Mouse (Mus musculus): ENCODE data around the gene Sdk2. TPM values are rescaled to one million over a fixed set of nuclear protein-coding genes. Genes with fewer than 3 reads are reported as not detected.

Gene Sdk2
- polyA plus RNA-seq, 1 experiment from 2014 or later = 3.6 TPM

DNA sequence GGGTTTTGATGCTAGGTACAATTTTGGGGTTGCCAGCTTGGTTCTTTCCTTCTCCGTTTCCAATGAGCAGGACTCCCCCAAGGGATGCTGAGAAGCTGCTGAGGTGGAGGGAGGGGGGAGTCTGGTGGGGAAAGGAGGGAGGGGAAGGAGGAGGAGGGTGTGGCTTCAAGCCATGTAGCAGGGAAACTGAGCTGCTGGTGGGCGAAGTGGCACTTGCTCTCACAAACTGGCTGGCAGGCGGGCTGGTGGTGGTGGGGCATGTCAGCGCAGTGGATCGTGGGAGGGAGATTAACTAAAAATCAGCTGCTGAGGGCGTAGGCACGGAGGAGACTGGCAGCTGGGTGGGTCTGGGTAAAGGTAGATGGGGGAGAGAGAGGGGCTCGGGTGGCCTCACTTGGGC is 183.8 kb downstream of the Sdk2 start:
- no peak overlapping the region for H3K4me3 ChIP-seq (replicated peaks; ENCODE audit: low read length)
- no peaks in the 10 kb centered on the region for H3K9me3 ChIP-seq (ENCODE audit: control insufficient read depth, low read length)
- DNase-seq (ENCODE audit: low spot score) (no peak), ATAC-seq (ENCODE audit: low FRiP score) (no peak)
- WGBS = 76% methylated on average over 8 of the region's 8 CpGs
- no peaks in the 10 kb centered on the region for H3K27me3 ChIP-seq (ENCODE audit: control insufficient read depth, insufficient read depth, low read length)
- H3K4me2 ChIP-seq (replicated peaks) = no peak overlapping the region
- no peaks in the 10 kb centered on the region for H3K36me3 ChIP-seq (replicated peaks; ENCODE audit: control insufficient read depth, insufficient read depth)
- no peak overlapping the region for H3K27ac ChIP-seq
- H3K9ac ChIP-seq = no peak overlapping the region
- no peaks in the 10 kb centered on the region for H3K4me1 ChIP-seq (replicated peaks; ENCODE audit: control insufficient read depth, insufficient read depth, low read length)

DNA sequence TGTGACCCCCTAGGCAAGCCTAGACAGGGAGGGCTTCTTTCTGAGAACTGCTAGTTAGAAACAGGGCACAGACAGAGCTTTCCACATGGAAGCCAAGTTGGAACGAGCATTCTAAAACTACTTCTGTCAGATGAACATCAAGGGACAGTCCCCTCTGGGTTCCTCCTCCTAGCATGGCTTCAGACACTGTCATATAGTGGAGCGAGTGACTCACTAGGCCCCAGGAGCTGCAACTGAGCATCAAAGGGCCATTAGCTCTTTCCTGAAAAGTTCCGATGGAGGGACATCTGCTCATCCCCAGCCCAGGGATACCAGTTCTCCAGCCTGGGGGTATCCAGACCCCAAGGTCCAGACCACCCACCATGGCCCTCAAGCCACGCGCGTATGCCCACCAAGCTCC is 185.0 kb downstream of the Sdk2 start:
- Histone ChIP-seq H3K9me3 (ENCODE audit: control insufficient read depth, low read length) (no peaks in the 10 kb centered on the region), H3K4me2 (replicated peaks) (no peak overlapping the region), H3K9ac (no peak overlapping the region), H3K4me1 (replicated peaks; ENCODE audit: control insufficient read depth, insufficient read depth, low read length) (no peaks in the 10 kb centered on the region), H3K27me3 (ENCODE audit: control insufficient read depth, insufficient read depth, low read length) (no peaks in the 10 kb centered on the region), H3K4me3 (replicated peaks; ENCODE audit: low read length) (no peak overlapping the region), H3K27ac (no peak overlapping the region), H3K36me3 (replicated peaks; ENCODE audit: control insufficient read depth, insufficient read depth) (no peaks in the 10 kb centered on the region)
- no peak; the same call in 1 of the 2 replicates for ATAC-seq (ENCODE audit: low FRiP score)
- WGBS = 75% methylated on average over 6 of the region's 6 CpGs
- no peak for DNase-seq (ENCODE audit: low spot score)

DNA sequence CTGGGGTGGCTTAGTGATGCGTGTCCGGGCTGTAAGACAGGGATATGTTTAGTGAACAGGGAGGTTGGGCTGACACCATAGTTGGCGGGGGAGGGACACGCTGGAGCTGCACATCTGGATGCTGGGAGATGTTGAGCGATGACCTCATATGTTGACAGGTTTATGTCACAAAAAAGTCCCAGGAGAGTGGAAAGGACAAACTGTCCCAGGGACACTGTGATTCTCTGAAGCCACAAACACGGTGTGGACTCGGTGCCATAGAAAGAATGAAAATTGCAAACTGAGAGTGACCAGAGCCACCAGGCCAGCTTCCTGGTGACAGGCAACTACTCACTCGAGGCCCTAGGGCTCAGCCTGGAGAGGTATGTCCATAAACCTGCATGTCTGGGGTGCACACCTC is 199.8 kb downstream of the Sdk2 start:
- Histone ChIP-seq H3K4me3 (replicated peaks; ENCODE audit: low read length) (no peak overlapping the region), H3K27me3 (ENCODE audit: control insufficient read depth, insufficient read depth, low read length) (no peaks in the 10 kb centered on the region), H3K9ac (no peak overlapping the region), H3K9me3 (ENCODE audit: control insufficient read depth, low read length) (no peaks in the 10 kb centered on the region), H3K4me1 (replicated peaks; ENCODE audit: control insufficient read depth, insufficient read depth, low read length) (no peaks in the 10 kb centered on the region), H3K4me2 (replicated peaks) (no peak overlapping the region), H3K36me3 (replicated peaks; ENCODE audit: control insufficient read depth, insufficient read depth) (no peaks in the 10 kb centered on the region; the same call in 1 of the 2 replicates), H3K27ac (no peak overlapping the region)
- ATAC-seq (ENCODE audit: low FRiP score) (no peak), DNase-seq (ENCODE audit: low spot score) (no peak)
- 87% methylated on average over 8 of the region's 8 CpGs for WGBS

DNA sequence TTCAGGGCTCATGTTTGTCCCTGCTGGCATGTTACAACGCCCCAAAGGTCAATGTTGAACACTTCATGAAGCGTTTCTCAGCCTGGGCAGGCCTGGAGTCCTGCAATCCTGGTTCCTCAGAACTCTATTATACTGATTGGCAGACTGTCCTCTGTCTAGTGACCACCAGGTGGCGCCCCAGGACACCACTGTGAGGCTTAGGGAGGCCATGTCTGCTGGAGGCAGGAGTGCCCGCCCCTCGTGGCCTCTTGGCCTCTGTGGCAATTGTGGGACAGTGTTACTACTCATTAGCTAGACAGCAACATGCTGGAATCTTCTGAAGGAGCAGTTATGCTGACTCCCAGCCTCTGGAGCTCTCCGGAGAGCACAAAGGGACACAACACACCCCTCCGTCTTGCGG is 201.2 kb downstream of the Sdk2 start:
- WGBS = 38% methylated on average over 8 of the region's 8 CpGs
- no peaks in the 10 kb centered on the region for H3K4me1 ChIP-seq (replicated peaks; ENCODE audit: control insufficient read depth, insufficient read depth, low read length)

DNA sequence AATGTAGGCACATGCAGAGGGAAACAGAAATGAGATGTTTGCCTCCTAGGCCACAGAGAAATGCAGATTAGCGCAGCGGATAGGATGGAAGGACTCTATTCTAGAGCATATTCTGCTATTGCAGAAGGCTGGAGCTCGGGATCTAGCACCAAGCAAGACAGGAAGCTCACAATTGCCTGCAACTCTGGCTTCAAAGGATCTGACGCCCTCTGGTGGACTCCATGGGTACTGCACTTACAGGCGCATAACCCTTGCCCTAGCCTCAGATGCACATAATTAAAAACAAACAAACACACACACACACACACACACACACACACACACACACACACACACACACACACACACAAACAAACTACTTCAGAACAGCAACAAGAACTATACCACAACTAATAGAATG is 203.4 kb downstream of the Sdk2 start:
- 69% methylated on average over 5 of the region's 5 CpGs for WGBS
- DNase-seq (ENCODE audit: low spot score) = no peak
- no peaks in the 10 kb centered on the region for H3K36me3 ChIP-seq (replicated peaks; ENCODE audit: control insufficient read depth, insufficient read depth)
- H3K4me2 ChIP-seq (replicated peaks) = no peak overlapping the region
- no peak for ATAC-seq (ENCODE audit: low FRiP score)
- H3K9ac ChIP-seq = no peak overlapping the region
- no peak overlapping the region for H3K4me3 ChIP-seq (replicated peaks; ENCODE audit: low read length)
- H3K27ac ChIP-seq = no peak overlapping the region
- no peaks in the 10 kb centered on the region for H3K27me3 ChIP-seq (ENCODE audit: control insufficient read depth, insufficient read depth, low read length)
- H3K4me1 ChIP-seq (replicated peaks; ENCODE audit: control insufficient read depth, insufficient read depth, low read length) = no peaks in the 10 kb centered on the region
- H3K9me3 ChIP-seq (ENCODE audit: control insufficient read depth, low read length) = no peaks in the 10 kb centered on the region

More for the DNA sequence above, 201.2 kb downstream of the Sdk2 start:
- Histone ChIP-seq H3K4me3 (replicated peaks; ENCODE audit: low read length) (no peak overlapping the region), H3K27me3 (ENCODE audit: control insufficient read depth, insufficient read depth, low read length) (no peaks in the 10 kb centered on the region), H3K9me3 (ENCODE audit: control insufficient read depth, low read length) (no peaks in the 10 kb centered on the region), H3K9ac (no peak overlapping the region), H3K27ac (no peak overlapping the region), H3K36me3 (replicated peaks; ENCODE audit: control insufficient read depth, insufficient read depth) (no peaks in the 10 kb centered on the region), H3K4me2 (replicated peaks) (no peak overlapping the region)
- ATAC-seq (ENCODE audit: low FRiP score) (peak; percentile 69; the same call in 1 of the 2 replicates), DNase-seq (ENCODE audit: low spot score) (peak; percentile 88)

DNA sequence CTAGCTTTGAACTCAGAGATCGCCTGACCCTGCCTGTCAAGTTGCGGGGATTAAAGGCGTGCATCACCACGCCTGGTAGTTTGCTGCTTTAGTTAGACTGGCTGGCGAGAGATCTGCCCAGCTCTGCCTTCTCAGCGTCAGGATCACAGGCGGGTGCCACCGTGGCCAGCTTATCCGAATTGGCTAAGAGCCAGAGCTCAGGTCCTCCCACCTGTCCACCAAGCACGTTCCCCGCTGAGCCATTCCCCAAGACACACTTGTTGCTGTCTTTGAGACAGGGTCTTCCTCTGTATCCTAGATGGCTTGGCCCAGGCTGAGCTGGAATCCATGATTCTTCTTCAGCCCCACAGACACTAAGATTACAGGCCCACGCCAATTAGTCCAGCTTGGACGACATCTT is 211.2 kb downstream of the Sdk2 start:
- Histone ChIP-seq H3K36me3 (replicated peaks; ENCODE audit: control insufficient read depth, insufficient read depth) (0 out of 2 replicates have a peak, but pooled peaks cover 11% of the 10 kb centered on the region), H3K27me3 (ENCODE audit: control insufficient read depth, insufficient read depth, low read length) (no peaks in the 10 kb centered on the region), H3K4me1 (replicated peaks; ENCODE audit: control insufficient read depth, insufficient read depth, low read length) (no peaks in the 10 kb centered on the region), H3K4me2 (replicated peaks) (no peak overlapping the region), H3K9me3 (ENCODE audit: control insufficient read depth, low read length) (no peaks in the 10 kb centered on the region), H3K9ac (no peak overlapping the region), H3K27ac (no peak overlapping the region), H3K4me3 (replicated peaks; ENCODE audit: low read length) (no peak overlapping the region)
- no peak for ATAC-seq (ENCODE audit: low FRiP score)
- DNase-seq (ENCODE audit: low spot score) = no peak
- 83% methylated on average over 13 of the region's 13 CpGs for WGBS

DNA sequence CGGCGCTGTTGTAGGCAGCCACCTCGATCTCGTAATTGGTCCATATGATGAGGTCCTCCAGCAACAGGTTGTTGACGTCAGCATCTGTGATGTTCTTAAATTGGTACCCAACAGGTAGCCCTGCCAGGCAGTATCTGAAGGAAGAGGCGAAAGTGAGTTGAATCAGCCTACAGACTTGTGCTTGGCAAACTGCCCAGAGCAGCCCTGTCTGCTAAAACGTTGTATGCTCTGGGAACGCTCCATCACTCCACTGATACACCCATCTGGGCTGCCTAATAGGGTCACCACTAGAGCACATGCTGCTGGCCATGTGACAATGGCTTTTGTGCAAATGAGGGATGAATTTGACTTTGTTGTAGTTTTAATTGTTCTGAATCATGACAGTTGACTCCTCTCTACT is 215.1 kb downstream of the Sdk2 start:
- Histone ChIP-seq H3K27ac (no peak overlapping the region), H3K36me3 (replicated peaks; ENCODE audit: control insufficient read depth, insufficient read depth) (0 out of 2 replicates have a peak, but pooled peaks cover 14% of the 10 kb centered on the region), H3K4me2 (replicated peaks) (no peak overlapping the region), H3K9ac (no peak overlapping the region), H3K9me3 (ENCODE audit: control insufficient read depth, low read length) (no peaks in the 10 kb centered on the region), H3K27me3 (ENCODE audit: control insufficient read depth, insufficient read depth, low read length) (no peaks in the 10 kb centered on the region), H3K4me1 (replicated peaks; ENCODE audit: control insufficient read depth, insufficient read depth, low read length) (no peaks in the 10 kb centered on the region), H3K4me3 (replicated peaks; ENCODE audit: low read length) (no peak overlapping the region)
- WGBS = 80% methylated on average over 8 of the region's 8 CpGs
- ATAC-seq (ENCODE audit: low FRiP score) = no peak
- DNase-seq (ENCODE audit: low spot score) = no peak

DNA sequence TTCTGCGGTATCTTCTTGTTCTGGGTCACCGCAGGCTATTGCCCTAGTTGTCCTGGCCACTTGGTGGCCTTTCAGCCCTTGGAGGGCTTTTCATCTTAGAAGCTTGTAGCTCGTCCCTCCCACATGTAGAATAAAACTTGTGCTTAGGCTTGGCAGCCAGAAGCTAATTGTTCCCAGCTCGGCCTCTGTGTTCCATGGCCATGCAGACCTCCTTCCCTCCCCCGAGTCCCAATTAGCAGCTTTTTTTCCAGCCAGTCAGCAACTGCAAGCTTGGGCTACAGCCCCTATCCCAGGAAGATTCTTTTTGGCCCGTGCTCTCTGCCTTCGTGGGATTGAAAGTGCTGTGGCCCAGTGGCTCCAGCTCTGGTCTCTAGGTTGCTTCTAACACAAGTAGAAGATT is 217.5 kb downstream of the Sdk2 start:
- DNase-seq (ENCODE audit: low spot score) (no peak), ATAC-seq (ENCODE audit: low FRiP score) (no peak)
- Histone ChIP-seq H3K36me3 (replicated peaks; ENCODE audit: control insufficient read depth, insufficient read depth) (0 out of 2 replicates have a peak, but pooled peaks cover 9% of the 10 kb centered on the region), H3K4me2 (replicated peaks) (no peak overlapping the region), H3K4me3 (replicated peaks; ENCODE audit: low read length) (no peak overlapping the region), H3K4me1 (replicated peaks; ENCODE audit: control insufficient read depth, insufficient read depth, low read length) (no peaks in the 10 kb centered on the region), H3K27me3 (ENCODE audit: control insufficient read depth, insufficient read depth, low read length) (no peaks in the 10 kb centered on the region), H3K9me3 (ENCODE audit: control insufficient read depth, low read length) (no peaks in the 10 kb centered on the region), H3K9ac (no peak overlapping the region), H3K27ac (no peak overlapping the region)
- WGBS = 61% methylated on average over 7 of the region's 7 CpGs

DNA sequence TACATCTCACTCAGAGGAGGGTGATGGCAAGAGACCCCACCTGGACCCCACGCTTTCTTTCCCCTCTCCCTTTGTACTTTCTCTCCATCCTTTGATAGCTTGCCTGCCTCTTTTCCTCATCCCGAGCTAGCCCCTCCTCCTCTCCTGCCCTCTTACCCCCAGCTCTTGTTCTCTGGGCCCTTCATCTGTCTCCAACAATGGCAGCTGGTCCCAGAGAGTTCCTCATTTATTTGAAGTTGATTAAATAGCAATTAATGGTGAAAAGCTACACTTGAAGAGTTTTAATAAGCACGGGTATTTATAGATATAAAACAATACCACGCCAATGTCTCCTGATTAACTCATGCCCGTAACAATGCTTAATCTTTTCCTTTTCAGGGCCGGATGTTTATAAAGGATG is 222.9 kb downstream of the Sdk2 start:
- Histone ChIP-seq H3K4me2 (replicated peaks) (no peak overlapping the region), H3K4me1 (replicated peaks; ENCODE audit: control insufficient read depth, insufficient read depth, low read length) (no peaks in the 10 kb centered on the region), H3K27me3 (ENCODE audit: control insufficient read depth, insufficient read depth, low read length) (no peaks in the 10 kb centered on the region), H3K9ac (no peak overlapping the region), H3K27ac (no peak overlapping the region), H3K9me3 (ENCODE audit: control insufficient read depth, low read length) (no peaks in the 10 kb centered on the region), H3K36me3 (replicated peaks; ENCODE audit: control insufficient read depth, insufficient read depth) (peaks cover 7% of the 10 kb centered on the region), H3K4me3 (replicated peaks; ENCODE audit: low read length) (no peak overlapping the region)
- 34% methylated on average over 6 of the region's 6 CpGs for WGBS
- ATAC-seq (ENCODE audit: low FRiP score) (no peak), DNase-seq (ENCODE audit: low spot score) (peak; percentile 25)

DNA sequence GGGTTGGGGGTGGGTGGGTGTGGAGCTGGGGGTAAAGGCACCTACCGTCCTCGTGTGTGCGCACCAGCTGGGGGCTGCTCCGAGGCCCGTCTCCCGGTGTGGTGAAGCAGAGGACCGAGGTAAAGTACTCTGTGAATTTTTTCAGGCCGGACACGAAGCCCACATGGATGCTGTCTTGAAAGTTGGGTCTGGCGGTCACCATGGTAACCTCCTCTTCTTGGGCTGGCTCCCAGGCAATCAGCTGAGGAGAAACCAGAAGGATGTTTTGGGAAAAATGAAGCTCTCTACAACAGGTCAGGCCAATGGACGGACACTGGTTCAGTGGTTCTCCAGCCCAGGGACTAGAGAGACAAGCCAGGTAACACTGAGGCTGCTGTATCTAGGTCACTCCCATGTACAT is 224.0 kb downstream of the Sdk2 start:
- ATAC-seq (ENCODE audit: low FRiP score) (no peak), DNase-seq (ENCODE audit: low spot score) (no peak)
- H3K27me3 ChIP-seq (ENCODE audit: control insufficient read depth, insufficient read depth, low read length) = no peaks in the 10 kb centered on the region
- no peaks in the 10 kb centered on the region for H3K9me3 ChIP-seq (ENCODE audit: control insufficient read depth, low read length)
- WGBS = 85% methylated on average over 11 of the region's 11 CpGs
- no peak overlapping the region for H3K4me3 ChIP-seq (replicated peaks; ENCODE audit: low read length)
- H3K36me3 ChIP-seq (replicated peaks; ENCODE audit: control insufficient read depth, insufficient read depth) = peaks cover 7% of the 10 kb centered on the region
- H3K4me1 ChIP-seq (replicated peaks; ENCODE audit: control insufficient read depth, insufficient read depth, low read length) = no peaks in the 10 kb centered on the region
- H3K4me2 ChIP-seq (replicated peaks) = no peak overlapping the region
- no peak overlapping the region for H3K27ac ChIP-seq
- no peak overlapping the region for H3K9ac ChIP-seq
